Mouse (Mus musculus): ENCODE results near the gene Nrcam.
A peak's percentile ranks its signal among the peaks of the same experiment; 100 is the strongest.
"Not testable (repeated sequence)": the region's sequence is repeated elsewhere in the genome, so short reads cannot be mapped to it uniquely, and the experiment has no call there.

Nrcam gene

GRCm38 (mm10) chr12:44328381-44329315 is at the start of gene Nrcam:
TSS of gene Nrcam (plus strand) at chr12:44328885.
- DNase-seq (ENCODE audit: low spot score), result peak; percentile 29

- DNase-seq (ENCODE audit: low spot score), result not testable (repeated sequence)
These were observed 48.5 kb upstream of the Nrcam start for GRCm38 (mm10) chr12:44280147-44280546.

- no peak for DNase-seq (ENCODE audit: low spot score)
These were observed 47.2 kb upstream of the Nrcam start for GRCm38 (mm10) chr12:44281534-44281933.

- no peak for DNase-seq (ENCODE audit: low spot score)
These were observed 45.3 kb upstream of the Nrcam start for GRCm38 (mm10) chr12:44283378-44283777.

- no peak for DNase-seq (ENCODE audit: low spot score)
These were observed 41.7 kb upstream of the Nrcam start for GRCm38 (mm10) chr12:44286992-44287391.

GRCm38 (mm10) chr12:44292281-44292680 is 36.4 kb upstream of the Nrcam start:
- no peak for DNase-seq (ENCODE audit: low spot score)

- DNase-seq (ENCODE audit: low spot score), result no peak
These were observed 27.9 kb upstream of the Nrcam start for GRCm38 (mm10) chr12:44300793-44301192.

GRCm38 (mm10) chr12:44304012-44304411 is 24.7 kb upstream of the Nrcam start:
- DNase-seq (ENCODE audit: low spot score), result no peak

GRCm38 (mm10) chr12:44304869-44305268 is 23.8 kb upstream of the Nrcam start:
- no peak for DNase-seq (ENCODE audit: low spot score)

- no peak for DNase-seq (ENCODE audit: low spot score)
These were observed 20.5 kb upstream of the Nrcam start for GRCm38 (mm10) chr12:44308221-44308620.

- DNase-seq (ENCODE audit: low spot score), result no peak
These were observed 13.5 kb upstream of the Nrcam start for GRCm38 (mm10) chr12:44315212-44315611.

GRCm38 (mm10) chr12:44325091-44325490 is 3.6 kb upstream of the Nrcam start:
- no peak for DNase-seq (ENCODE audit: low spot score)

GRCm38 (mm10) chr12:44327452-44327851 is 1.2 kb upstream of the Nrcam start:
- DNase-seq (ENCODE audit: low spot score), result no peak

GRCm38 (mm10) chr12:44329316-44330215 is 881 bp downstream of the Nrcam start:
- DNase-seq (ENCODE audit: low spot score), result peak; percentile 26

- no peak for DNase-seq (ENCODE audit: low spot score)
These were observed 1.6 kb downstream of the Nrcam start for GRCm38 (mm10) chr12:44330216-44330719.

GRCm38 (mm10) chr12:44337136-44337640 is 8.5 kb downstream of the Nrcam start:
- no peak for DNase-seq (ENCODE audit: low spot score)

- no peak for DNase-seq (ENCODE audit: low spot score)
These were observed 9.5 kb downstream of the Nrcam start for GRCm38 (mm10) chr12:44338195-44338622.

GRCm38 (mm10) chr12:44344075-44344474 is 15.4 kb downstream of the Nrcam start:
- DNase-seq (ENCODE audit: low spot score), result no peak

- DNase-seq (ENCODE audit: low spot score), result peak; percentile 56
These were observed 16.6 kb downstream of the Nrcam start for GRCm38 (mm10) chr12:44345251-44345650.

- no peak for DNase-seq (ENCODE audit: low spot score)
These were observed 17.5 kb downstream of the Nrcam start for GRCm38 (mm10) chr12:44346143-44346542.

GRCm38 (mm10) chr12:44355116-44355515 is 26.4 kb downstream of the Nrcam start:
- DNase-seq (ENCODE audit: low spot score), result no peak

- no peak for DNase-seq (ENCODE audit: low spot score)
These were observed 28.8 kb downstream of the Nrcam start for GRCm38 (mm10) chr12:44357460-44357859.

All from testis, postnatal 14 days (tissue).